Mouse (Mus musculus): Measurements from ENCODE around the gene Cdh7. TPM values are rescaled to one million over a fixed set of nuclear protein-coding genes. Genes with fewer than 3 reads are reported as not detected.

The Cdh7 gene
- 0.30 and 0.35 TPM in 2 replicates for polyA plus RNA-seq (2015; fragmentation: Nextera tagmentation; extraction: Ambion mirVana)

GRCm38 (mm10) chr1:109982064-109982808, at the start of gene Cdh7:
Gene Cdh7, plus strand, starts transcription at chr1:109982431.
- Histone ChIP-seq H3K9me3 (no peaks in the 10 kb centered on the region), H3K27me3 (replicated peaks) (peaks cover 9% of the 10 kb centered on the region; the same call in 1 of the 2 replicates), H3K4me2 (peak within 1 kb of the TSS; percentile 75), H3K36me3 (no peaks in the 10 kb centered on the region), H3K9ac (no peak within 1 kb of the TSS), H3K4me3 (replicated peaks) (peak within 1 kb of the TSS; percentile 48), H3K27ac (no peak within 1 kb of the TSS), H3K4me1 (no peaks in the 10 kb centered on the region)
- 2% methylated on average over 30 of the region's 35 CpGs for WGBS
- ATAC-seq (ENCODE audit: insufficient read depth, low FRiP score, low read depth) = peak; percentile 53; the same call in 1 of the 2 replicates

DNA sequence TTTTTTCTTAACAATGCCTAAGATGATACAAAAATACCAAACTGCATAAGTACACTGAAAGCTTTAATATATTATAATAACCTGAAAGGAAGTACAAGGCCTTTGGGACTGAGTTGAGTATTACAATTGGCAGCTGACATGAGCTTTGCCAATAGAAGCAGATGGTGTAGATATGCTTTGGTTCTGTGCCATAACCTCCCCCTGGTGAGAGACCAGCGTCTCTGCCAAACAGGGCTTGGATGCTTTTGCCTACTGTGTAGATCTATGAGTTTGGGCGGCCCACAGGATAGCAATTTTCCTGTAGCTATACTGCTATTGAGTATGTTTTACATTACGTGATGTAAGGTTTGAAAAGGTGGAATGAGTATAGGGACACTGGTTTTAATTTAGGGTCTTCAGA, 49.6 kb upstream of the Cdh7 start:
- no peak for ATAC-seq (ENCODE audit: insufficient read depth, low FRiP score, low read depth)
- 87% methylated on average over 3 of the region's 3 CpGs for WGBS
- no peaks in the 10 kb centered on the region for H3K9me3 ChIP-seq

DNA sequence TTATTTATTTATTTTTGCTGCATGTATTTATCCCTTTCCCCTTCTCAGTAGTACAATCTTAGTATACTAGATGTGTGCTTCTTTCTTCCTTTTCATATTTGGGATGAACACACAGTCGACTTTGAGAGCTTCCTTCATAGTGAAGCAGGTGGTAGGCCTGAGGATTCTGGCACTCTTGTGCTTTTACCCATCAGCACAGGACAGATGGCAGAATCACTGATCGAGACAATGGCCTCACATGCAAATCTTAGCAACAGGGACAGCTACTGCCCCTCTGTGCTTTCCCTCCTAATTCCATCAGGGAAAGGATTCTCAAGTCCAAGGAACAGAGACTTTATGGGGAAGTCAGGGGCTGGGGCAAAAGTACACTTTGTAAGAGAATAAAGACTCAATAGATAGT, 33.7 kb upstream of the Cdh7 start:
- no peak for ATAC-seq (ENCODE audit: insufficient read depth, low FRiP score, low read depth)
- 77% methylated on average over 2 of the region's 2 CpGs for WGBS
- H3K36me3 ChIP-seq = no peaks in the 10 kb centered on the region
- H3K9me3 ChIP-seq = no peaks in the 10 kb centered on the region
- no peak overlapping the region for H3K4me3 ChIP-seq (replicated peaks)
- H3K9ac ChIP-seq = no peak overlapping the region
- H3K27me3 ChIP-seq (replicated peaks) = no peaks in the 10 kb centered on the region
- H3K4me1 ChIP-seq = no peaks in the 10 kb centered on the region
- H3K4me2 ChIP-seq = no peak overlapping the region
- no peak overlapping the region for H3K27ac ChIP-seq

More for the DNA sequence above, 49.6 kb upstream of the Cdh7 start:
- Histone ChIP-seq H3K4me1 (no peaks in the 10 kb centered on the region), H3K27me3 (replicated peaks) (no peaks in the 10 kb centered on the region), H3K27ac (no peak overlapping the region), H3K4me2 (no peak overlapping the region), H3K36me3 (no peaks in the 10 kb centered on the region), H3K4me3 (replicated peaks) (no peak overlapping the region), H3K9ac (no peak overlapping the region)

DNA sequence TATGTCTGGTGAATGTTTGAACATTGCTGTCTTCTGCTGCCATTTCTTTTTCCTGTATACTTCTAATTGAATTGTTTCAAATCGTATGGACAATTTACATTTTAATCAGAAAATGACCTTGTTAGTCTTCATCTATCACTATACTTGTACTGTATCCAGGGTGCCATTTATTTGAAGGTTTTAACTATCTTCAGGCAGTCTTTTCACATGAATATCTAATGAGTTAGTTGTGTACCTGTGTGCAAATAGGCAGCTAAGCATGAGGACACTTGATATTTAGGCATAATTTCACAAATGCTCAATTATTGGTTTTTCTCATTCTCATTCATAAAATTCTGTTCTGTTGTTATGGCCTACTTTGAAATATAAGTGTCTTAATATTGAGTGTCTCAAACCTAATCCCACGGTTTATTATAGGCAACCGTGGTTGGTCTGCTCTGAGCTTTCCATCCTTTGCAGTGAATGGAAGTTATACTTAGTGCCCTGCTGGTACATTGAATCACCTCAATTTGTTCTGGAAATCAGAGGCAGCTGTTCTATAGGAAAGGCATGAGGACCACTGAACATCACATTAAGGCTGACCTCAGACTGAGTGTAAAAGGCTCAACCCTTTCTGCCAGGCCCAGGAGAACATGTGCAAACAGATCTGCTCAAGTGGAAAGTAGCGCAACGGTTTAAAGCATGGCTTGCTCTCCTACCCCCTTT, 10.4 kb upstream of the Cdh7 start:
- H3K4me2 ChIP-seq = no peak overlapping the region
- H3K9ac ChIP-seq = no peak overlapping the region
- H3K27ac ChIP-seq = no peak overlapping the region
- H3K4me3 ChIP-seq (replicated peaks) = no peak overlapping the region
- 76% methylated on average over 5 of the region's 5 CpGs for WGBS
- H3K36me3 ChIP-seq = no peaks in the 10 kb centered on the region
- H3K4me1 ChIP-seq = no peaks in the 10 kb centered on the region
- H3K27me3 ChIP-seq (replicated peaks) = no peaks in the 10 kb centered on the region
- no peaks in the 10 kb centered on the region for H3K9me3 ChIP-seq
- ATAC-seq (ENCODE audit: insufficient read depth, low FRiP score, low read depth) = no peak

GRCm38 (mm10) chr1:109972426-109973015, 9.7 kb upstream of the Cdh7 start:
- 51% methylated on average over 4 of the region's 4 CpGs for WGBS
- no peak overlapping the region for H3K4me3 ChIP-seq (replicated peaks)
- no peak for ATAC-seq (ENCODE audit: insufficient read depth, low FRiP score, low read depth)

GRCm38 (mm10) chr1:109982809-109983536, 742 bp downstream of the Cdh7 start:
- Histone ChIP-seq H3K36me3 (no peaks in the 10 kb centered on the region), H3K4me1 (no peaks in the 10 kb centered on the region), H3K4me3 (replicated peaks) (peak overlapping the region; percentile 48), H3K4me2 (peak overlapping the region; percentile 75), H3K27me3 (replicated peaks) (peaks cover 9% of the 10 kb centered on the region; the same call in 1 of the 2 replicates), H3K9ac (no peak overlapping the region), H3K9me3 (no peaks in the 10 kb centered on the region), H3K27ac (no peak overlapping the region)
- 2% methylated on average over 38 of the region's 38 CpGs for WGBS
- ATAC-seq (ENCODE audit: insufficient read depth, low FRiP score, low read depth) = peak; percentile 35; the same call in 1 of the 2 replicates

More at GRCm38 (mm10) chr1:109972426-109973015, 9.7 kb upstream of the Cdh7 start:
- no peak overlapping the region for H3K9ac ChIP-seq
- no peaks in the 10 kb centered on the region for H3K27me3 ChIP-seq (replicated peaks)
- H3K4me1 ChIP-seq = no peaks in the 10 kb centered on the region
- H3K4me2 ChIP-seq = no peak overlapping the region
- H3K9me3 ChIP-seq = no peaks in the 10 kb centered on the region
- H3K27ac ChIP-seq = no peak overlapping the region
- H3K36me3 ChIP-seq = no peaks in the 10 kb centered on the region

DNA sequence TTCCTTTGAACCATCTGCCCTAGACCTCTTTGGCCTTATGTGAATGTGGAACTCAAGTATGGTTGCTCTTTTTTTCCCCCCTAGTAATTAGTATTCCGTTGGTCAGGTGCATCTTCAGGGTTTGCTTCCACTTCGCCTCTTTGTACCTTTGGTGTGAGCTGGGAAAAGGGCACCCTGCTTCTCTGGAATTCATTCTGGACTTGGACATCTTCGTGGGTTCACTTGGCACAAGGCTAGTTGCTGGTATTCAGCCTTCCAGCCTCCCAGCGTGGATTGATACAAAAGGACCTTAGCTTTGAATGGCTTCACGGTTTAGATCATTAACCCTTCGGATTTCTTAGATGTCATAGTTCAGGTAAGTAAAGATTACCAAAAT, 1.3 kb downstream of the Cdh7 start:
- Histone ChIP-seq H3K4me3 (replicated peaks) (no peak overlapping the region), H3K4me1 (no peaks in the 10 kb centered on the region), H3K27me3 (replicated peaks) (peaks cover 9% of the 10 kb centered on the region; the same call in 1 of the 2 replicates), H3K9me3 (no peaks in the 10 kb centered on the region), H3K9ac (no peak overlapping the region), H3K27ac (no peak overlapping the region), H3K36me3 (no peaks in the 10 kb centered on the region), H3K4me2 (peak overlapping the region; percentile 75; the same call in 1 of the 2 replicates)
- ATAC-seq (ENCODE audit: insufficient read depth, low FRiP score, low read depth) = no peak
- 32% methylated on average over 6 of the region's 6 CpGs for WGBS

- H3K4me3 ChIP-seq (replicated peaks) = no peak overlapping the region
- WGBS = 64% methylated on average over 3 of the region's 3 CpGs
- no peak overlapping the region for H3K9ac ChIP-seq
- H3K9me3 ChIP-seq = no peaks in the 10 kb centered on the region
- no peak for ATAC-seq (ENCODE audit: insufficient read depth, low FRiP score, low read depth)
- peaks cover 9% of the 10 kb centered on the region; the same call in 1 of the 2 replicates for H3K27me3 ChIP-seq (replicated peaks)
- H3K4me1 ChIP-seq = no peaks in the 10 kb centered on the region
- H3K4me2 ChIP-seq = no peak overlapping the region
- no peaks in the 10 kb centered on the region for H3K36me3 ChIP-seq
- no peak overlapping the region for H3K27ac ChIP-seq
Measured at GRCm38 (mm10) chr1:109984776-109985175, 2.5 kb downstream of the Cdh7 start.

GRCm38 (mm10) chr1:109985468-109985867, 3.2 kb downstream of the Cdh7 start:
- ATAC-seq (ENCODE audit: insufficient read depth, low FRiP score, low read depth) = no peak
- no peaks in the 10 kb centered on the region for H3K9me3 ChIP-seq
- no peak overlapping the region for H3K9ac ChIP-seq
- H3K4me3 ChIP-seq (replicated peaks) = no peak overlapping the region
- no peaks in the 10 kb centered on the region for H3K4me1 ChIP-seq
- peaks cover 9% of the 10 kb centered on the region; the same call in 1 of the 2 replicates for H3K27me3 ChIP-seq (replicated peaks)
- H3K27ac ChIP-seq = no peak overlapping the region
- H3K36me3 ChIP-seq = no peaks in the 10 kb centered on the region
- no peak overlapping the region for H3K4me2 ChIP-seq
- 13% methylated on average over 1 of the region's 1 CpGs for WGBS

DNA sequence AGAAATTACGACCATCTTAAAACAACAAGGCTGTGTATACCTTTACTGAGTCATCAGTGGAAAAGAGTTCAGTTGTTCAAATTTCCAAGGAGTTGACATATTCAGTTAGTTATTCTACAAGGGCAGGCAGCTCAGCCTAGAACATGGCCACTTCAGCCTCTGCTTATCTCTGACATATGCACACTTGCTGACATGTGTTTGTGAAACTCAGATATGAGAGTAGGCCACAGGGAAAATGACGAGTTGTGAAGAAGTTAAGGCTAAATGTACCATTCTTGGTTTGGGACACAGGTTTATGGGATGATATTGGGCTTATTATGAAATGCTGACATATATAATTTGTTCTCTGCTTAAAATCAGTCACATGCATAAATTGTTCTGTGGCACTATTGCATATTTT, 7.3 kb downstream of the Cdh7 start:
- H3K27ac ChIP-seq = no peak overlapping the region
- H3K4me3 ChIP-seq (replicated peaks) = no peak overlapping the region
- no peak for ATAC-seq (ENCODE audit: insufficient read depth, low FRiP score, low read depth)
- WGBS = 51% methylated on average over 2 of the region's 2 CpGs
- no peaks in the 10 kb centered on the region for H3K27me3 ChIP-seq (replicated peaks)
- no peak overlapping the region for H3K4me2 ChIP-seq
- no peaks in the 10 kb centered on the region for H3K36me3 ChIP-seq
- no peaks in the 10 kb centered on the region for H3K4me1 ChIP-seq
- H3K9ac ChIP-seq = no peak overlapping the region
- no peaks in the 10 kb centered on the region for H3K9me3 ChIP-seq

- WGBS = 74% methylated on average over 5 of the region's 5 CpGs
- ATAC-seq (ENCODE audit: insufficient read depth, low FRiP score, low read depth) = no peak
- no peak overlapping the region for H3K9ac ChIP-seq
Measured at GRCm38 (mm10) chr1:109993906-109994305, 11.7 kb downstream of the Cdh7 start.

More at GRCm38 (mm10) chr1:109993906-109994305, 11.7 kb downstream of the Cdh7 start:
- no peaks in the 10 kb centered on the region for H3K27me3 ChIP-seq (replicated peaks)
- H3K4me3 ChIP-seq (replicated peaks) = no peak overlapping the region
- no peak overlapping the region for H3K27ac ChIP-seq
- H3K36me3 ChIP-seq = no peaks in the 10 kb centered on the region
- H3K4me2 ChIP-seq = no peak overlapping the region
- H3K9me3 ChIP-seq = no peaks in the 10 kb centered on the region
- no peaks in the 10 kb centered on the region for H3K4me1 ChIP-seq
